Mouse (Mus musculus): ENCODE results near the gene Gldc.
"Not testable (repeated sequence)": the region's sequence is repeated elsewhere in the genome, so short reads cannot be mapped to it uniquely, and the experiment has no call there.

Gldc gene

GRCm38 (mm10) chr19:30174919-30175571 lies at the start of gene Gldc:
Gene Gldc, minus strand, starts transcription at chr19:30175429.
- no peak for DNase-seq (ENCODE audit: low read depth)

- not testable (repeated sequence) for DNase-seq (ENCODE audit: low read depth)
Observed at GRCm38 (mm10) chr19:30222593-30222992, 47.4 kb upstream of the Gldc start.

GRCm38 (mm10) chr19:30217335-30217734 lies 42.1 kb upstream of the Gldc start:
- DNase-seq (ENCODE audit: low read depth) = peak; percentile 82

GRCm38 (mm10) chr19:30216186-30216585 lies 41.0 kb upstream of the Gldc start:
- no peak for DNase-seq (ENCODE audit: low read depth)

- not testable (repeated sequence) for DNase-seq (ENCODE audit: low read depth)
Observed at GRCm38 (mm10) chr19:30215736-30216135, 40.5 kb upstream of the Gldc start.

DNA sequence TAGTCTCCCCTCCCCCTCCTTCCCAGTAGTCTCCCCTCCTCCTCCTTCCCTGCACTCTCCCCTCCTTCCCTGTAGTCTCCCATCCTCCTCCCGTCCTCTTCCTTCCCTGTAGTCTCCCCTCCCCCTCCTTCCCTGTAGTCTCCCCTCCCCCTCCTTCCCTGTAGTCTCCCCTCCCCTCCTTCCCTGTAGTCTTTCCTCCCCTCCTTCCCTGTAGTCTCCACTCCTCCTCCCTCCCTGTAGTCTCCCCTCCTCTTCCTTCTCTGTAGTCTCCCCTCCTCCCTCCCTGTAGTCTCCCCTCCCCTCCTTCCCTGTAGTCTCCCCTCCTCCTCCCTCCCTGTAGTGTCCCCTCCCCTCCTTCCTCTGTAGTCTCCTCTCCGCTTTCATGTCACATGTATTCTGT lies 38.8 kb upstream of the Gldc start:
- DNase-seq (ENCODE audit: low read depth) = no peak

- not testable (repeated sequence) for DNase-seq (ENCODE audit: low read depth)
Observed at GRCm38 (mm10) chr19:30209006-30209405, 33.8 kb upstream of the Gldc start.

GRCm38 (mm10) chr19:30206981-30207380 lies 31.8 kb upstream of the Gldc start:
- no peak for DNase-seq (ENCODE audit: low read depth)

GRCm38 (mm10) chr19:30205874-30206273 lies 30.6 kb upstream of the Gldc start:
- no peak for DNase-seq (ENCODE audit: low read depth)

GRCm38 (mm10) chr19:30205159-30205816 lies 30.1 kb upstream of the Gldc start:
- DNase-seq (ENCODE audit: low read depth) = peak; percentile 85

GRCm38 (mm10) chr19:30202177-30202576 lies 26.9 kb upstream of the Gldc start:
- no peak for DNase-seq (ENCODE audit: low read depth)

DNA sequence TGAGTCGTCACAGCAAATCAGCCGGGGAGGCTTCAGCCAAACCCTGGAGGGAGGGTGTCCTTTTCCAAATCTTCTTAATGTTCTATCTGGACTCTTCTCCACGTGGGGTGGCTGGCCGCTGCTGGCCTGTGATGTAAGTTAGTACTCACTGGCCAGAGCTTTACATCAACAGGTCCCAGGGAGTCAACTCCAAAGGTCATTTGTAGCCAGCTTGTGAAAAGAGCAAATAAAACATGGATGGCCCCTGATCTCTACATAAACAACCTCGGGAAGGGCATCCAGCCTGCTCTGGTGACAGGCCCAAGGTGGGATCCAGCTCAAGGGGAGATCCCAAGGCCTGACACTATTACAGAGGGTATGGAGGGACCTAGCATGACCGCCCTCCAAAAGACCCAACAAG lies 19.8 kb upstream of the Gldc start:
- DNase-seq (ENCODE audit: low read depth) = peak; percentile 21

DNA sequence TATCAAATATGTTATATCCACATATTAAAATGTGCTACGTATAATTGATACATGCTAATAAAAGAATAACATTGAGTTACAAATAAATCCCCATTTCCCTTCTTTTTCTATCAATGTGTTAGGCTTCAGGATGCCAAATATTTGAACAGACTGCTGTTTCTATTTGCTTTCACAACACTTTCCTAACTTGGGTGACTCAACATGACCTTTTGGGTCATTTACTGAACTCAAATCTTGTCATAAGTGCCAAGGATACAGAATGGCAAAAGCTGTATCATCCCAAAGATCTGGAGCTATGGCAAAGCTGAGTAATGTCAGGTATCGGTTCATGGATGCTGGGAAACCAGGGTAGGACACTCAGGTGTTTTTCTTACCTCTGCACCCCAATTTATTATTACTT lies 12.0 kb upstream of the Gldc start:
- DNase-seq (ENCODE audit: low read depth) = peak; percentile 11

GRCm38 (mm10) chr19:30185536-30185935 lies 10.3 kb upstream of the Gldc start:
- DNase-seq (ENCODE audit: low read depth) = no peak

DNA sequence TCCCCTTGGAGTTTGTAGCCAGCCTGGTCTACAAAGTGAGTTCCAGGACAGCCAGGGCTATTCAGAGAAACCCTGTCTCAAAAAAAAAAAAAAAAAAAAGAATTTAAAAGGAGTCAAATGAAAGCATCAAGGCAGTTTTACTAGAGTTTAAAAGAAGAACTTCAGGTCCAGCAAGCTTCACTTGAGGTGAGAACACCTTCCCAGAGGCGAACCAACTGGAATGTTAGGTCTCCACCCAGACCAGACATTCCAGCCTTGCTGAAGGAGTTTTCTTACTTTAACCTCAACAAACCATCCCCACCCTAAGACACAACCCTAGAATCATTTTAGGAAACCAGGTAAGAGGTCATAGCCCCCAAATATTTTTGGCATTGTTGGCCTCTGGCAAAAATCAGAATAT lies 4.8 kb upstream of the Gldc start:
- no peak for DNase-seq (ENCODE audit: low read depth)

- DNase-seq (ENCODE audit: low read depth) = no peak
Observed at GRCm38 (mm10) chr19:30174074-30174670, 1.1 kb downstream of the Gldc start.

GRCm38 (mm10) chr19:30171346-30172055 lies 3.7 kb downstream of the Gldc start:
- no peak for DNase-seq (ENCODE audit: low read depth)

DNA sequence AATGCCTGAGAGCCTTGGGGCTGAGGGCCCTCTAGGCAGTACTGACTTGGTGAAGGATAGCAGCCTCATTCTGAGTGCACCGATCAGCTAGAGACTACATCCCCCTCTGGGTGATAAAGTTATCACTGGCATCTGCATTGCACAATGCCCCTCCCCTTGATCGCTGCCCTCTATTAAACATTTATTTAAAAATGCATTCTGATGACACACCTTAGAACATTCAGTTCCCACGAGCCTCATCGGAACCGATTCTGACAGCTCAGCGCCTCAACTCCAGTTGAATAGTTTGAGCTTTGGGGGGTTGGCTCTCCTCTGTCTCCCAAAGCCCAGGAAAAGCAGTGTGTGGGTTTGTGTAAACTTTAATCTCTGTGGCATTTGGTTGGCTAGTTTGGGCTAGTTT lies 4.9 kb downstream of the Gldc start:
- DNase-seq (ENCODE audit: low read depth) = no peak

- DNase-seq (ENCODE audit: low read depth) = no peak
Observed at GRCm38 (mm10) chr19:30166801-30167505, 8.3 kb downstream of the Gldc start.

- no peak for DNase-seq (ENCODE audit: low read depth)
Observed at GRCm38 (mm10) chr19:30164228-30164627, 11.0 kb downstream of the Gldc start.

GRCm38 (mm10) chr19:30162808-30163207 lies 12.4 kb downstream of the Gldc start:
- no peak for DNase-seq (ENCODE audit: low read depth)

DNA sequence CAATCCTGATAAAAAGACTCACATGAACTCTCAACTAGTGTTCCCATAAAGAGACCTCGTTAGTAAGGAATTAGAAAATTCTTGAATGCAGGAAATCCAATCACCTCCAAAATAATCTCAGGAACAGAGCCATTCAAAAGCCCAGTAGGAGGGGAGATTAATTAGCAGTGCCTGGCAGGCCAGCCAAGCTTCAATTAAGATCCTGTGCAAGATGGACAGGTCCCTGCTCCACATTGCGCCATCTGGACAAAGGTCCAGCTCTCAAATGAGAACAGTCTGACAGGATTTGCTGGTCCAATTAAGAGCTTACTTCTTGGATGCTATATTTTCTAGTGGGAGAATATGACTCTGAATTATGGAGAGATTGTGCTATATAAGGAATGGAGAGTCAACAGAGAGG lies 15.2 kb downstream of the Gldc start:
- DNase-seq (ENCODE audit: low read depth) = no peak

Measured in NIH3T3 (cell line).